Mouse (Mus musculus) liver, embryonic 14.5 days (tissue): ENCODE measurements around the gene Axin1. TPM values are rescaled to one million over a fixed set of nuclear protein-coding genes. Genes with fewer than 3 reads are reported as not detected.
A peak's percentile ranks its signal among the peaks of the same experiment; 100 is the strongest.
"Not testable (repeated sequence)": the region's sequence is repeated elsewhere in the genome, so short reads cannot be mapped to it uniquely, and the experiment has no call there.

Experiments
- ATAC-seq: fragments of 200-750 bp; cut with Nextera tagmentation; 2 replicates; pipeline ENCODE4 v1.8.0; 2017; ENCODE audit warnings: moderate number of reproducible peaks, mild to moderate bottlenecking, moderate library complexity; ENCODE audit not compliant: insufficient read depth
- DNase-seq, 3 experiments: peaks; one replicate each; pipeline ENCODE4 v3.0.0-alpha.2; 2012 to 2013; ENCODE audit warnings: low read depth in 3 of 3, low spot score in 3 of 3
- H3K27ac ChIP-seq: fragments of 300-500 bp; sonication (generic); 2 replicates; pipeline ENCODE4 v1.5.1; 2014; ENCODE audit warnings: moderate library complexity, mild to moderate bottlenecking, control low read depth, inconsistent platforms
- H3K27me3 ChIP-seq: fragments of 300-500 bp; sonication (generic); 2 replicates; pipeline ENCODE4 v1.6.1; 2014; ENCODE audit warnings: mild to moderate bottlenecking, low read length, moderate library complexity; ENCODE audit not compliant: control insufficient read depth, insufficient read depth
- H3K36me3 ChIP-seq: fragments of 300-500 bp; sonication (generic); replicated peaks from 2 replicates; pipeline ENCODE4 v1.6.1; 2014; ENCODE audit warnings: low read depth; ENCODE audit not compliant: control insufficient read depth, insufficient read depth
- H3K4me1 ChIP-seq, 2 experiments: fragments of 200-500 bp in 1 of 2; fragments of 300-500 bp in 1 of 2; sonication (generic) in 1 of 2; replicated peaks; 2 replicates each; pipeline ENCODE4 v1.6.1; 2012 to 2014; ENCODE audit warnings: antibody characterized with exemption in 1 of 2, inconsistent platforms in 1 of 2, low read length in 1 of 2; ENCODE audit not compliant: control insufficient read depth in 2 of 2, insufficient read depth in 2 of 2
- H3K4me2 ChIP-seq: fragments of 300-500 bp; sonication (generic); 2 replicates; pipeline ENCODE4 v1.6.1; 2014; ENCODE audit warnings: low read depth, mild to moderate bottlenecking, control low read depth, moderate library complexity
- H3K4me3 ChIP-seq, 2 experiments: fragments of 200-500 bp in 1 of 2; fragments of 300-500 bp in 1 of 2; sonication (generic) in 1 of 2; 2 replicates each; pipeline ENCODE4 v1.5.1; 2012 to 2014; ENCODE audit warnings: low read depth in 2 of 2, low read length in 2 of 2, mild to moderate bottlenecking in 2 of 2, control low read depth in 1 of 2, inconsistent platforms in 1 of 2, moderate library complexity in 1 of 2; ENCODE audit not compliant: insufficient read depth in 1 of 2
- H3K9ac ChIP-seq: fragments of 300-500 bp; sonication (generic); replicated peaks from 2 replicates; pipeline ENCODE4 v1.6.1; 2014; ENCODE audit warnings: mild to moderate bottlenecking, control low read depth, moderate library complexity
- H3K9me3 ChIP-seq: fragments of 300-500 bp; sonication (generic); 2 replicates; pipeline ENCODE4 v1.6.1; 2016; ENCODE audit warnings: low read length, mixed read lengths; ENCODE audit not compliant: control insufficient read depth
- CTCF ChIP-seq: IDR thresholded peaks from 2 replicates; pipeline ENCODE4 v1.5.1; 2016; ENCODE audit warnings: antibody characterized with exemption, low read depth, control low read depth
- EP300 ChIP-seq: IDR thresholded peaks from 2 replicates; pipeline ENCODE4 v1.6.1; 2016; ENCODE audit warnings: antibody characterized with exemption, low read depth
- WGBS: fragments of 180-500 bp; shearing (Covaris S2); extraction: QIAGEN DNeasy Blood & Tissue Kit; methylation state at CpG from one replicate; pipeline ENCODE4 v1.1.7; 2014; ENCODE audit not compliant: insufficient replicate concordance; 5-methylcytosine and 5-hydroxymethylcytosine counted together
- polyA plus RNA-seq, 2 experiments: library from polyadenylated mRNA; depleted of rRNA in 1 of 2; stranded (reverse) in 1 of 2; unstranded in 1 of 2; fragments of >200 nt; fragmentation: Nextera tagmentation in 1 of 2; extraction: Ambion mirVana in 1 of 2; gene quantifications; 2 replicates each; pipeline versions ENCODE4 v1.2.1 to v1.2.3; 2012 to 2014

Gene Axin1
- polyA plus RNA-seq, 2 experiments, result 3.8 to 8.7 TPM

DNA sequence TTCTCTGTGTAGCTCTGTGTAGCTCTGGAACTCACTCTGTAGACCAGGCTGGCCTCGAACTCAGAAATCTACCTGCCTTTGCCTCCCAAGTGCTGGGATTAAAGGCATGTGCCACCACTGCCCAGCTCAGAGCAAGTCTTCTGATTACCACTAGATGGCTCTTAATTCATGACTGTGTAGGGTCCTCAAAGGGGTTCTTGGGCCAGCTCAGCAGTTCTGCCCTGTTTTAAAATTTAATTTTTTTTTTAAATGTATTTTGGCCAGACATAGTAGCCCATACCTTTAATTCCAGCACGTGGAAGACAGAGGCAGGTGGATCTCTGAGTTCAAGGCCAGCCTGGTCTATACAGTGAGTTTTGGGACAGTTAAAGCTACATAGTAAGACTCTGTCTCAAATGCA, 36.8 kb downstream of the Axin1 start:
- TF ChIP-seq CTCF, result peak; percentile 40
- WGBS, result 70% methylated on average over 2 of the region's 2 CpGs
- H3K4me2 ChIP-seq, DNase-seq, H3K36me3 ChIP-seq, H3K27me3 ChIP-seq, H3K9ac ChIP-seq, H3K9me3 ChIP-seq, H3K27ac ChIP-seq, ATAC-seq, H3K4me1 ChIP-seq, H3K4me3 ChIP-seq: not testable (repeated sequence)

DNA sequence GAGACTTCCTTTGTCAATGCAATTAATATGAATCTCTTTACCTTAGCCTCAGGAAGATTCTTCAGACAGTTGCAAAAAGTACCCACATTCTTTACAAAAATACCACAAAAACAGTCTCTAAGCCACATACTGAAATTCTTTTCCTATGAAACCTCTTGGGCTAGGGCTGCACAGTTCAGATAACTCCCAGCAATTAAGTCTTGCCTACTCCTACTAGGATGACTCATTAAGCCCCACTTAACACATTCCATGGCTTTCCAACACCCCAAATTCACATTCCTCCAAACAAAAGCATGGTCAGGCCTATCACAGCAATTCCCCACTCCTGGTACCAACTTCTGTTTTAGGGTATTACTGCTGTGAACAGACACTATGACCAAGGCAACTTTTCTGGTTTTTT, 40.1 kb downstream of the Axin1 start:
- H3K9me3 ChIP-seq, result no peaks in the 10 kb centered on the region
- ATAC-seq, result no peak
- H3K27ac ChIP-seq, result no peak overlapping the region
- peaks cover 7% of the 10 kb centered on the region for H3K36me3 ChIP-seq
- H3K27me3 ChIP-seq, result no peaks in the 10 kb centered on the region
- no peak overlapping the region for H3K4me2 ChIP-seq
- H3K4me1 ChIP-seq, result no peaks in the 10 kb centered on the region
- no peak overlapping the region for H3K9ac ChIP-seq
- no peak overlapping the region for H3K4me3 ChIP-seq
- TF ChIP-seq EP300 (no peak), CTCF (no peak)
- no peak for DNase-seq

DNA sequence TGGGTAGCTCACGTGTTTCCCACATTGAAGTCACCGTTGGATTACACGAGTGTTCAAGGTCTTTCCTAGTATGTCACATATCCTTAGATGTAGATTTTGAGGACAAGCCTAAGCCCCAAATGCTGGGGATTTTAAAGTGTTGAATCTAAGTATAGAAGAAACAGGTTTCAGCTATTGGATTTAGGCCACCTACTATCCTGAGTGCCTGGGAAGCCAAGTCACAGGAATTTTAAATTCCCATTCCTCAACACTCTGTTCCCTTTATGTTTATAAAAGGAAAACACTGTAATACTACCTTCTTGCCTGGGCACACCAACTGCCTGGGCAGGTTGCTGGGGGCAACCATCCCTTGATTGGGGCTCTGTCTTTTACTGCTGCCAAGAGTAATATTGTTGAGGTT, 42.7 kb downstream of the Axin1 start:
- Histone ChIP-seq H3K36me3 (peaks cover 7% of the 10 kb centered on the region), H3K4me1 (no peaks in the 10 kb centered on the region), H3K9ac (no peak overlapping the region), H3K27me3 (no peaks in the 10 kb centered on the region), H3K27ac (no peak overlapping the region), H3K4me2 (no peak overlapping the region), H3K9me3 (no peaks in the 10 kb centered on the region), H3K4me3 (no peak overlapping the region)
- TF ChIP-seq EP300 (no peak), CTCF (no peak)
- ATAC-seq, result no peak
- DNase-seq, result no peak
- 65% methylated on average over 3 of the region's 3 CpGs for WGBS

DNA sequence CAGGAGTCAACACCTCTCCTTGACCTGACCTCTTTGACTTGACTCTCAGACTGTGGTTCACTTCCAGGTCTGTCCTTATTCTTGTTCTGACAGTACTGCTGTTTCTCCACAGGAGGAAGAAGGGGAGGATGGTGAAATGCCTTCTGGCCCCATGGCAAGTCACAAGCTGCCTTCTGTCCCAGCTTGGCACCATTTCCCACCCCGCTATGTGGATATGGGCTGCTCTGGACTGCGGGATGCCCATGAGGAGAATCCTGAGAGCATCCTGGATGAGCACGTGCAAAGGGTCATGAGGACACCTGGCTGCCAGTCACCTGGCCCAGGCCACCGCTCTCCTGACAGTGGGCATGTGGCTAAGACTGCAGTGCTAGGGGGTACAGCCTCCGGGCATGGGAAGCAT, 49.1 kb downstream of the Axin1 start:
- Histone ChIP-seq H3K4me1 (no peaks in the 10 kb centered on the region), H3K9ac (no peak overlapping the region), H3K27me3 (no peaks in the 10 kb centered on the region), H3K27ac (no peak overlapping the region), H3K9me3 (no peaks in the 10 kb centered on the region), H3K36me3 (peaks cover 17% of the 10 kb centered on the region), H3K4me2 (no peak overlapping the region), H3K4me3 (no peak overlapping the region)
- no peak for ATAC-seq
- WGBS, result 83% methylated on average over 5 of the region's 5 CpGs
- DNase-seq, result no peak
- TF ChIP-seq CTCF (no peak), EP300 (no peak)

DNA sequence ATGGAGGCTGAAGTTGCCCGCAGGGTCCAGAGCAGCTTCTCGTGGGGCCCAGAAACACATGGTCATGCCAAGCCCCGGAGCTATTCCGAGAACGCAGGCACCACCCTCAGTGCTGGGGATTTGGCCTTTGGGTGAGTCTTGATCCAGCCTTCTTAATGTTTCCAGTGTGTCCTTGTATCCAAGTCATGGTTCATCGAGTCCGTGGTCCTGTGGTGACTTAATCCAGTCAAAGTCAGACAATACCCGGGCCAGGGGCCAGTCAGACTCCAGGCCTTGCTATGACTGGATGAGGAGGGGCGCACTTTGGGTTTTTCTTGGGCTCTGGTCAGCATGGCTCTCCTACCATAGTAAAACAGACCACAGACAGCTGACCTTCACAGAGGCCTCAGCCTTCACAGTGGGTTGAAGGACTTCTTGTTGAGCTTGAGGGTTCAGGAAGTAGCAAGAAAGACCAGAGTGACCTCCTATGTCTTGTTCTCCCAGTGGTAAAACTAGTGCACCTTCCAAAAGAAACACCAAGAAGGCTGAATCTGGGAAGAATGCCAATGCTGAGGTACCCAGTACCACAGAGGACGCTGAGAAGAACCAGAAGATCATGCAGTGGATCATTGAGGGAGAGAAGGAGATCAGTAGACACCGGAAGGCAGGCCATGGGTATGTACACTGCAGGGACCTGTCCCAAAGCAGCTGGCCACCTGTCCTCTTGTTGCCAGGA, 49.8 kb downstream of the Axin1 start:
- DNase-seq (no peak), ATAC-seq (no peak)
- H3K4me2 ChIP-seq, result no peak overlapping the region
- H3K36me3 ChIP-seq, result peaks cover 18% of the 10 kb centered on the region
- H3K9ac ChIP-seq, result no peak overlapping the region
- H3K27ac ChIP-seq, result no peak overlapping the region
- no peaks in the 10 kb centered on the region for H3K9me3 ChIP-seq
- no peaks in the 10 kb centered on the region for H3K4me1 ChIP-seq
- H3K4me3 ChIP-seq, result no peak overlapping the region
- no peak for TF ChIP-seq EP300
- TF ChIP-seq CTCF, result no peak
- no peaks in the 10 kb centered on the region for H3K27me3 ChIP-seq
- WGBS, result 86% methylated on average over 11 of the region's 11 CpGs

DNA sequence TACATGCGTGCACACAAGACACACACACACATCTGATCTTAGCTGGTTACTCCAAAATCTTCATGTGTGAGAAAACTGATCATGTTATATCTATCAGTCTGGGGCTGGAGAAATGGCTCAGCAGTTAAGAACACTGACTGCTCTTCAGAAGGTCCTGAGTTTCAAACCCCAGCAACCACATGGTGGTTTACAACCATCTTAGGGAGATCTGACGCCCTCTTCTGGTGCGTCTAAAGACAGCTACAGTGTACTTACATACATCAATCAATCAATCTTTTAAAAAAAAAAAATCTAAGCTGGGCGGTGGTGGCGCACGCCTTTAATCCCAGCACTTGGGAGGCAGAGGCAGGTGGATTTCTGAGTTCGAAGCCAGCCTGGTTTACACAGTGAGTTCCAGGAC, 53.0 kb downstream of the Axin1 start:
- ATAC-seq, H3K27me3 ChIP-seq: not testable (repeated sequence)

More for the DNA sequence above, 53.0 kb downstream of the Axin1 start:
- H3K9me3 ChIP-seq, DNase-seq, H3K27ac ChIP-seq, H3K4me3 ChIP-seq, H3K4me1 ChIP-seq, H3K4me2 ChIP-seq, H3K9ac ChIP-seq: not testable (repeated sequence)
- peaks cover 22% of the 10 kb centered on the region for H3K36me3 ChIP-seq
- 75% methylated on average over 7 of the region's 7 CpGs for WGBS
